Mouse (Mus musculus): ENCODE results near the gene Mapk10.

DNA sequence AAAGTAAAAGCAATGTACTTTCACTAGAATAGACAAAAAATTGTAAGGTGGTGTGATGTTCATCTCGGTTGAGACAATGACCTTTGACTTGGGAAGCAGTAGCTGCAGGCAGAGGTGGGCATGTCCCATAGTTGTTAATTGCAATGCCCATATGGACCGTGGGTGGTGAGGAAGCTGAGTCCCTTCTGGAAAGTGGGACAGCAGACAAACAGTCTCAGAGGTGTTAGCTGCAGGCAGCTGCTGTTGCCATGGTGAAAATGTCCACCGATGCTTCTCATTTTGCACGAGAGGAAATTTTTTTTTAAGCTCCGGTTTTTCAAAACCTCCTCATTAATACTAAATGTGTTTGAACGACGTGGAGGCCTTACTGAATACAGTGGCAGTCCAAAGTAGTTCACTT, 36.5 kb downstream of the Mapk10 start:
- TF ChIP-seq POLR2A (IDR thresholded peaks at IDR 0.05; ENCODE audit: borderline replicate concordance, extremely low read depth, low read depth, low read length), result no peak
- no peak for TF ChIP-seq CTCF (IDR thresholded peaks at IDR 0.05; ENCODE audit: insufficient read depth, low read length)
